Mouse (Mus musculus) bone marrow macrophage, adult 2 months (primary cell): ENCODE measurements at regions not wholly inside any gene's neighbourhood (a gene's known extent, or its start where the extent isn't known, plus 50 kb on each side); places are given as distances from the start of the nearest gene placed in this dataset.

Source experiments
- CTCF ChIP-seq: IDR thresholded peaks from 2 replicates; pipeline ENCODE4 v1.5.1; 2012; ENCODE audit warnings: low read depth, mild to moderate bottlenecking, low read length, moderate library complexity
- POLR2A ChIP-seq: IDR thresholded peaks from 2 replicates; pipeline ENCODE4 v1.6.1; 2012; ENCODE audit warnings: mild to moderate bottlenecking, low read depth, low read length, borderline replicate concordance

DNA sequence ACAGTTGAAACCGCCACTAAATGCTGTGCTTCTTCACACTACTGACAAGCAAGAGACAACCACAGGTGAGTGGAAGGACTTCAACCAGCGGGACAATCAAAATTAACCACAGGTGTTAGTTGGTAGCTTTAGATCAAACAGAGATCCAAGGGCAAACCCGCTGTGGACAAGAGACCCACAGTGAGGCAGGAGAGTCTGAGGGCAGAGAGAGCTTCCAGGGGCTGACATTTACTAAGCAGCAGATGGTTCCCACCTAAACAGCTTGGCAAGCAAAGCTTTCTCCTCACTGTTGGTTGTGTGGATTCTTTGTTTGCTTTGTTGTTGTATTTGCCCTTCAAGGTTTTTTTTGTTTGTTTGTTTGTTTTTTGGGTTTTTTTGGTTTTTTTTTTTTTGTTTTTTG lies 227.9 kb upstream of the Akirin2 start:
- no peak for TF ChIP-seq CTCF
- no peak for TF ChIP-seq POLR2A
